Mouse (Mus musculus) erythroblast, embryonic 14.5 days (primary cell): ENCODE data around the gene Tmprss2.

ENCODE experiments used
- GATA1 ChIP-seq: IDR thresholded peaks from 2 replicates; pipeline ENCODE4 v1.6.1; 2012; ENCODE audit warnings: low read length, inconsistent platforms, mixed read lengths
- TAL1 ChIP-seq: IDR thresholded peaks from 3 replicates; pipeline ENCODE4 v1.6.1; 2012; ENCODE audit warnings: low read length, inconsistent platforms, mixed read lengths

- no peak for TF ChIP-seq GATA1
- TF ChIP-seq TAL1 = no peak
Measured at GRCm38 (mm10) chr16:97544340-97544739, 66.7 kb downstream of the Tmprss2 start.
